Mouse (Mus musculus): Measurements from ENCODE around the gene D630045J12Rik. TPM values are rescaled to one million over a fixed set of nuclear protein-coding genes. Genes with fewer than 3 reads are reported as not detected.

D630045J12Rik gene
- polyA plus RNA-seq, 1 experiment = 7.1 TPM

DNA sequence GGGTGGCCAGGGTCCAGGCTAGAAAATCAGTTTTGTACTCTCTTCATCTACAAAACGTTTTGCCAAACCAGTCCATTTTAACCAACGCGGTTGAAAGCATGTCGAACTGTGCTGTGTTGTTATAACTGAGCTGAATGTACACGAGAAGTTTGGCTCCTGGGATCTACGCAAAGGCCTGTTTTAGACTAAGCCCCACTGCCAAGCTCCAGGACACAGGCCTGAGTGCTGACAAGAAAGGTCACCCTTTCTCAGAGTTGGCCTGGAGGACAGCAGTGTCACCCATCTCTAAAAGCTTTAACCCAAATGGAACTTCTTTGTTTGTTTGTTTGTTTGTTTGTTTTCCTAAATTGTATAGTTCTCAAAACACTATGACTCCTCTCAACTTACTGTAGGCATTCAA, 54.2 kb downstream of the D630045J12Rik start:
- 83% methylated on average over 6 of the region's 6 CpGs for WGBS
- H3K4me1 ChIP-seq (ENCODE audit: control insufficient read depth, insufficient read depth, low read length) = no peaks in the 10 kb centered on the region
- H3K4me3 ChIP-seq (replicated peaks; ENCODE audit: extremely low read depth, low read depth, low read length) = no peak overlapping the region
- DNase-seq = no peak
- TF ChIP-seq POLR2A (IDR thresholded peaks at IDR 0.05; ENCODE audit: borderline replicate concordance, extremely low read depth, low read depth, low read length) (no peak), CTCF (IDR thresholded peaks at IDR 0.05; ENCODE audit: insufficient read depth, low read length) (no peak)

DNA sequence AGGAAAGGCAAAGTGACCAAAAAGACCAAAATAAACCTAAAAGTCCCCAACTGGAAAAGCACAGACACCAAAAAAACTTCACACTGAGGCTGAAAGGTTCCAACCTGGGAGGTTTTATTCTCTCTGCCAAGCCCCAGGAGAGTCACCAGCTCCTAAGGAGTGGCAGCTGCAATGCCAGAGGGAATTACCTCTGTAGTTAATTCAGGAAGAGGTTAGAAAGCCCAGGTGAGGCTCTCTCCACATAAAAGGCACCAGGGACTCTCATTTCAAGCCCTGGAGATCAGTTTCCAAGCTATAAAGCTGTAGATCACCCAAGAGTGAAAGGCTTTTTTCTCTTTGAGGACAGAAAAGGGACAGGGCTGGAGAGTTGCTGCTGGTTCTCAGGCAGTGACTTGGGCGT, 55.1 kb downstream of the D630045J12Rik start:
- Histone ChIP-seq H3K4me3 (replicated peaks; ENCODE audit: extremely low read depth, low read depth, low read length) (no peak overlapping the region), H3K4me1 (ENCODE audit: control insufficient read depth, insufficient read depth, low read length) (no peaks in the 10 kb centered on the region)
- WGBS = 92% methylated on average over 1 of the region's 1 CpGs
- DNase-seq = no peak
- TF ChIP-seq POLR2A (IDR thresholded peaks at IDR 0.05; ENCODE audit: borderline replicate concordance, extremely low read depth, low read depth, low read length) = no peak
- TF ChIP-seq CTCF (IDR thresholded peaks at IDR 0.05; ENCODE audit: insufficient read depth, low read length) = no peak

GRCm38 (mm10) chr6:38196266-38197189, 57.3 kb downstream of the D630045J12Rik start:
- WGBS = 73% methylated on average over 24 of the region's 24 CpGs
- no peak for TF ChIP-seq POLR2A (IDR thresholded peaks at IDR 0.05; ENCODE audit: borderline replicate concordance, extremely low read depth, low read depth, low read length)
- no peak for TF ChIP-seq CTCF (IDR thresholded peaks at IDR 0.05; ENCODE audit: insufficient read depth, low read length)

GRCm38 (mm10) chr6:38195306-38195705, 58.5 kb downstream of the D630045J12Rik start:
- no peak for DNase-seq
- WGBS = 90% methylated on average over 10 of the region's 10 CpGs
- TF ChIP-seq CTCF (IDR thresholded peaks at IDR 0.05; ENCODE audit: insufficient read depth, low read length) (no peak), POLR2A (IDR thresholded peaks at IDR 0.05; ENCODE audit: borderline replicate concordance, extremely low read depth, low read depth, low read length) (no peak)
- H3K4me1 ChIP-seq (ENCODE audit: control insufficient read depth, insufficient read depth, low read length) = no peaks in the 10 kb centered on the region
- no peak overlapping the region for H3K4me3 ChIP-seq (replicated peaks; ENCODE audit: extremely low read depth, low read depth, low read length)

More at GRCm38 (mm10) chr6:38196266-38197189, 57.3 kb downstream of the D630045J12Rik start:
- Histone ChIP-seq H3K4me1 (ENCODE audit: control insufficient read depth, insufficient read depth, low read length) (no peaks in the 10 kb centered on the region), H3K4me3 (replicated peaks; ENCODE audit: extremely low read depth, low read depth, low read length) (no peak overlapping the region)
- no peak for DNase-seq

DNA sequence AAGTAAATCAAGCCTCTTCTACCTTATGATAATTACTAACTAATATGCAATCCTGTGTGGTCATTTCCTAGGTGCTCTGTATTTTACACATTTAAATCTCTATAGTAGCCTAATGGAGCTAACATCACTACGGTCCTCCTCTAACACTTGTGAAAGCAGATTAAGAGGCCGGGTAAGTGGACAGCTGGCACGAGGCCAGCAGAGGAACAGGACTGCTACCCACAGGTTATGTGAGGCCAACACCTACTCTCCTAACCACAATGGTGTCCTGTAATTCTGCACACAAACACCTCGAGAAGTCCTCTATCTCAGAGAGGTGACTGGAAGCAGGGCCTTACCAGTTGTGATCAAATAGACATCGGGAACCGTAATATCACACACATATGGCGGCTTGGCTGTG, 59.8 kb downstream of the D630045J12Rik start:
- Histone ChIP-seq H3K4me1 (ENCODE audit: control insufficient read depth, insufficient read depth, low read length) (no peaks in the 10 kb centered on the region), H3K4me3 (replicated peaks; ENCODE audit: extremely low read depth, low read depth, low read length) (no peak overlapping the region)
- DNase-seq = peak; percentile 15
- WGBS = 65% methylated on average over 7 of the region's 7 CpGs
- TF ChIP-seq CTCF (IDR thresholded peaks at IDR 0.05; ENCODE audit: insufficient read depth, low read length) = no peak
- no peak for TF ChIP-seq POLR2A (IDR thresholded peaks at IDR 0.05; ENCODE audit: borderline replicate concordance, extremely low read depth, low read depth, low read length)

- Histone ChIP-seq H3K4me1 (ENCODE audit: control insufficient read depth, insufficient read depth, low read length) (no peaks in the 10 kb centered on the region), H3K4me3 (replicated peaks; ENCODE audit: extremely low read depth, low read depth, low read length) (no peak overlapping the region)
- TF ChIP-seq CTCF (IDR thresholded peaks at IDR 0.05; ENCODE audit: insufficient read depth, low read length) (no peak), POLR2A (IDR thresholded peaks at IDR 0.05; ENCODE audit: borderline replicate concordance, extremely low read depth, low read depth, low read length) (no peak)
- WGBS = 98% methylated on average over 7 of the region's 7 CpGs
- DNase-seq = no peak
Observed at GRCm38 (mm10) chr6:38192952-38193351, 60.9 kb downstream of the D630045J12Rik start.

DNA sequence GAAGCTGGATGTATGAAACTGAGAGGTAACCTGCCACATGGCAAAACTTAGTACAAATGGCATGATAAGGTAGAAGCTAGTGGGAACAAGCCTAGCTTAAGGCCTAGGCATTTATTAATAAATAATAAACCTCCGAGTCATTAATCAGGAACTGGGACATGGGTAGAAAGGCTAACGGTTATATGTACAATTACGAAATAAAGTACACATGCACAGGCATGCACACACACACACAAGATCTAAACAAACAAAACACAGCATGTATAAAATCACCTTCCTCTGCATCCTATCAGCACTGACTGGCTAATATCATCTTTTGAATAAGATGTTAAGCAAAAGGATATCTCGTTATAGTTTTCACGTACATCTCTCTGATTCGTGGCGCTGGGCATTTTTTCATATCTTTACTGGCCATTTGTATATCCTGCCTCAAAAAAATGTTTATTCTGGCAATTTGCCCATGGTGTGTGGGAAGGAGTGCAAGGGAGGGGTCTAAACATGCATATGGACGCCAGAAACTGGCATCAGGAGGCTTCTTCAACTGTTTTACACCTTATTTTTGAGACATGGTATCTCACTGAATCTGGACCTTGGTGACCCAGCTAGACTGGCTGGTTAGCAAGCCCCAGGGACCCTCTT, 67.4 kb downstream of the D630045J12Rik start:
- DNase-seq = no peak
- Histone ChIP-seq H3K4me1 (ENCODE audit: control insufficient read depth, insufficient read depth, low read length) (no peaks in the 10 kb centered on the region; the same call in 1 of the 2 replicates), H3K4me3 (replicated peaks; ENCODE audit: extremely low read depth, low read depth, low read length) (no peak overlapping the region)
- no peak for TF ChIP-seq POLR2A (IDR thresholded peaks at IDR 0.05; ENCODE audit: borderline replicate concordance, extremely low read depth, low read depth, low read length)
- no peak for TF ChIP-seq CTCF (IDR thresholded peaks at IDR 0.05; ENCODE audit: insufficient read depth, low read length)
- 54% methylated on average over 8 of the region's 8 CpGs for WGBS

DNA sequence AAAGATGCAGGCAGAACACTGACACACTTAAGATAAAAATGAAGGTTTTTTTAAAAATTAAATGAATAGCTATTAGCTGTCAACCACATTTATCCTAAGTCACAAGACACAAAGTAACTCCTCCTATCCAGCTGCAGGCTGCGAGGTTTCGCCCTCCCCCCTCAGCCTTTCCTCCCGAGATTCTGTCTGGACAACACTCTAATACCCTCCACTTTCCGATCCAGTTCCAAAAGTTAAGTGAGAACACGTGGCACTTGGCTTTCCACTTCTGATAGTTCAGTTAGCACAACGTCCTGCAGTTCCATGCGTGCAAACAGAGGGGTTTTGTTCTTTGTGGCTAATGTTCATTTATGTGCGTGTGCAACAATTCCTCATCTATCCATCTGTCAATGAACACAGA, 69.0 kb downstream of the D630045J12Rik start:
- Histone ChIP-seq H3K4me1 (ENCODE audit: control insufficient read depth, insufficient read depth, low read length) (peaks cover 2% of the 10 kb centered on the region), H3K4me3 (replicated peaks; ENCODE audit: extremely low read depth, low read depth, low read length) (no peak overlapping the region)
- 64% methylated on average over 8 of the region's 8 CpGs for WGBS
- DNase-seq = peak; percentile 30
- TF ChIP-seq POLR2A (IDR thresholded peaks at IDR 0.05; ENCODE audit: borderline replicate concordance, extremely low read depth, low read depth, low read length) = no peak
- TF ChIP-seq CTCF (IDR thresholded peaks at IDR 0.05; ENCODE audit: insufficient read depth, low read length) = no peak

- Histone ChIP-seq H3K4me3 (replicated peaks; ENCODE audit: extremely low read depth, low read depth, low read length) (no peak overlapping the region), H3K4me1 (ENCODE audit: control insufficient read depth, insufficient read depth, low read length) (peaks cover 2% of the 10 kb centered on the region)
- DNase-seq = no peak
- TF ChIP-seq POLR2A (IDR thresholded peaks at IDR 0.05; ENCODE audit: borderline replicate concordance, extremely low read depth, low read depth, low read length) = no peak
- TF ChIP-seq CTCF (IDR thresholded peaks at IDR 0.05; ENCODE audit: insufficient read depth, low read length) = no peak
- WGBS = 85% methylated on average over 10 of the region's 10 CpGs
Observed at GRCm38 (mm10) chr6:38181756-38182318, 72.0 kb downstream of the D630045J12Rik start.

All from lung, adult 2 months (tissue).